Mouse (Mus musculus) 416B (cell line): ENCODE data around the gene Usp26.

ENCODE experiments used
- DNase-seq: peaks from one replicate; pipeline ENCODE4 v3.0.0; 2011; ENCODE audit warnings: low read depth

The Usp26 gene

DNA sequence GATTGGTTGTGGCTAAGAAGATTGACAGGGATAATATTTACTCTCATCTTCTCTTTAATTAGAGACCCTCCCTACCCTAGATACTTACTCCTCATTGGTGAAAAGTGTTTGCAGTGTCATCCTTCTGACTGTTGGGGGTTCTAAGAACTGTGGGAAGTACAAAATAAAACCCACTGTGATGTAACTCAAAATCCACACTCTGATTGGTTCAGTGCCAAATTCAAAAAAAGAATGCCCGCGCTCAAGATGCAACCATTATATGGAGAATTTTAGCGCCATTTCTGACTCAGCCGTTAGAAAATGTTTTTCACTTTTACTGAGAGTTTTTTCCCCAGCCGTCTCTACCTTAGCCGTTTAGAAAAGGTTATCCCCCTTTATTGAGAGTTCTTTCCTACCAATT is at the start of gene Usp26:
Usp26 (minus strand) TSS at position 101 of the 400 bp plus-strand sequence.
- no peak for DNase-seq

DNA sequence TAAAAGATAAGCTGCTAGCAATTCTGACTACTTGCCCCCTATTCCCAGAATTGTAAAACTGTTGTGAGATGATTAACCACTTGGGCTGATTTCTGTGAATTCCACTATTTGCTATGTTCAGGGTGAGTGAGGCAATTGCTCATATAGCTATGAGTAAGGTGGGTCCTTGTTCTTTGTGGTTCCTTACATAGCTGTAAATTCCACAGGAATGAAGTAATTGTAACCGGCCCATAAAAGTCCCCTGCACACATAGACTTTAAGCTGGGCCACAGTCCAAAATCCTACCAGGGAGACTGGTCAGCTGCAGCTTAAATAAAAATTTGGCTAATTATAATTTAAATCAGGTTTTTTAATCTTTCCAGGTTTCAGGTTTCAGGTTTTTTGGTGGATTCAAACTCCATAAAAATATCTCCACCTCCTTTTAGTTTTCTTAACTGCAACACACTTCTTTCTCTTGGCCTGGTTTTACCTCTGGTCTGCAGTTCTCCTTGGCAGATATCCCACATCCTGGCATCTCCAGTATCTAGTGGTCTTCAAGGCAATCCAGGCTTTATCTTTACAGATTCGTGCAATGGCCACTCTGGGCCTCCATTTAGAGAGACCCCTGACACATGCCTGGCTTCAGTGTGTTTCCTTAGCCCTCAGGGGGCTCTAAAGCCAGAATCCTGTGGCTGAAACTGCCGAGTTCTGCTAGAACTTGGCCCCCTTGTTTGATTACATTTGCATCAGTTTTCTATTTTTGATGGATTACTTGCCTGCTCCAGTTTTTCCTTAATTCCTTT is 13.6 kb upstream of the Usp26 start:
- no peak for DNase-seq

DNA sequence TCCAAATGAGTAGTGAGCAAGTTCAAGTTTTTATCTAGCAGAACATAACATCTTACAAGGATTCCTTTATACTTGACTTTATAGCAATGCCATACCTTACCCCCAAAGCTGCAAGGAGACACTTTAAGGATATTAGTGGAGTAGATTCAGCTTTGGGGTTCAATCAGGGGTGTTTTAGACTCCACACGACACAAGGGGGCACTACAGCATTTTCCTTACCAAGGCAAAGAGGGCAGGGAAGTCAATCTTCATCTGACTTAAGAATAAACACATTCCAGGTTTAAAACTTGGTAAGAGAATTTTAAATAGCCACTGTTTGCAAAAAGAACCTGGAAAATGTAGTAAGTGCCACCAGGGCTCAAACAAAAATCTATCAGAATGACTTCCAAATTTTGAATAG is 33.6 kb downstream of the Usp26 start:
- DNase-seq = peak; percentile 6

DNA sequence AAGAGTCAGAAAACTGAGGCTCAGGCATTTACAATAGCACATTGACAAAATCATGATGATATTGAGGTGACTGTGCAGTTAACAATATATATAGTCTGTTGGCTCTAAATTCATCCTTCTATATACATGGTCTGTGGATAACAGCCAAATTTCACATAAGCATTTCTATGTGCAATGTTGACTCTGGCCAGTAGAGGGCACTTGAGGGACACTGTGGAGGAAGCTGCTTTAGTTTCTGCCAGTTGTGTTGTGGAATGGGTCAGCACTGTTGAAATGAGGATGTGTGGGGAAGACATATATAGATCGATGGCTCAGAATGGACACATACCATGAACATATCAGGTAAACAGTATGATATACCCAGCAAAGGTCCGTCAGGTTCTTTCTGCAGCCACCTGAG is 64.6 kb downstream of the Usp26 start:
- peak; percentile 26 for DNase-seq

DNA sequence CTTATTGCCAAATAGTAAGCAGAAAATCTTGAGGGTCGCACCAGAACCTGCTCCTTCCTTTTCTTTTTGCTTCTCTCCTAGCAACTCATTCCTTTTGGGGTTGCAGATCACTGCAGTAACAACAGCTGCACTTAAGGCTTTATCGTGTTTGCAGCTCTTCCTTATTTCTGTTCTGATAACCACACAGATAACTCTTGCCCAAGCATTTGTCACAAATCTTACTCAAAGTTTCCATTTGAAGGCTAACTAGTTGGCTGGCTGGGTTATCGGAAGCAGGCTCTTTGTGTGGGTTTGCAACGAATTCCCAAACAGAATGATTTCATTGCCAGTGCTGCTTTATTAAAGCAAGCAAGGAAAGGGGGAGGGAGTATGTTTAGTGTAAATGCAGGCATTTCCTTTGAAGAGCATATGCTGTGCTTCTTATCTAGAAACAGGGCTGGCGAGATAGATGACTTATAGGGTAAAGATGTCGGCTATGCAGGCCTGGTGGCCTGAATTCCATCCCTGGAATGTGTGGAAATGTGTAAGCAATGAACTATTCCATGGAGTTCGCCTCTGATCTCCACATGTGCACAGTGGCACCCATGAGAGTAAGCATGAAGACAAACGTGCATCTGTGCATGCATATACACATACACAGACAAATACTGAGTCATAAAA is 86.8 kb downstream of the Usp26 start:
- DNase-seq = peak; percentile 63

DNA sequence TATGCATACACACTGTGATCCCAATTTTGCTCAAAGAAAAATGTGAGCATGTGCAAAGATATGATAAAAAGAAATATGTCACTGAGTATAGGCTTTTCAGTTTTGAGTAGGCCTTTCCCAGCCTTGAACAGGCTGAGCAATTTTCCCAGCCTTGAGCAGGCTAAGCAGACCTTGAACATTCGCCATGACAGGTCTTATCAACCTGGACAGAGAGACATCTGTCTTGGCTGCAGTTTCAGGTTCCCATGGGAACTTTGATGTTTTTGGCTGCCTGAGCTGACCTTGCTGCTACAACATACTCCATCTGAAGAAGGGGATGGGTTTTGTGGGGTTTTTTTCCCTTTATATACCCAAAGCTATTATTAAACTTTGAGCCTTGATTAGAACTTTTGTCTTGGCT is 88.0 kb downstream of the Usp26 start:
- DNase-seq = no peak
